8 mouse cellular contexts compared by ENCODE assay signal in genomic region chr7:110626186-110627098, GRCm38 (mm10). TPM values are rescaled to one million over a fixed set of nuclear protein-coding genes. Genes with fewer than 3 reads are reported as not detected.
DNase-seq lines count a peak whose midpoint lies in the region; ATAC-seq and TF ChIP-seq lines count a peak whose summit lies in the region.

No protein-coding gene starts in this region.

- TF ChIP-seq EP300 in lung, postnatal 0 days (IDR thresholded peaks at IDR 0.05) = no peak

- no peak for TF ChIP-seq POLR2A in limb, embryonic 14.5 days (IDR thresholded peaks at IDR 0.05; ENCODE audit: borderline replicate concordance, extremely low read depth, insufficient read depth, insufficient read length)

- peak overlapping the region; percentile 55; the same call in 1 of the 2 replicates for H3K4me3 ChIP-seq in lung, postnatal 0 days (ENCODE audit: low read depth, low read length)
- H3K4me3 ChIP-seq in hindbrain, embryonic 11.5 days (ENCODE audit: low read depth, low read length) = 0 out of 2 replicates have a peak overlapping the region, but pooled peaks have one; percentile 0
- H3K4me3 ChIP-seq in limb, embryonic 14.5 days (replicated peaks; ENCODE audit: low read length) = peak overlapping the region; percentile 42; the same call in 1 of the 2 replicates
- H3K4me3 ChIP-seq in stomach, embryonic 15.5 days (replicated peaks) = peak overlapping the region; percentile 49

- no peak overlapping the region for H3K27ac ChIP-seq in lung, postnatal 0 days (ENCODE audit: low read length)
- H3K27ac ChIP-seq in hindbrain, embryonic 11.5 days (ENCODE audit: low read depth, low read length) = no peak overlapping the region
- no peak overlapping the region for H3K27ac ChIP-seq in limb, embryonic 14.5 days (replicated peaks; ENCODE audit: low read depth, low read length)
- no peak overlapping the region for H3K27ac ChIP-seq in stomach, embryonic 15.5 days

- no peak for ATAC-seq in lung, postnatal 0 days
- ATAC-seq in hindbrain, embryonic 11.5 days (ENCODE audit: low FRiP score) = no peak
- no peak for ATAC-seq in limb, embryonic 14.5 days (ENCODE audit: low FRiP score, low read depth)
- no peak for ATAC-seq in stomach, embryonic 15.5 days (ENCODE audit: insufficient read depth, low FRiP score, low read depth)
- ATAC-seq in erythroblast, adult 5-6 weeks (replicated peaks; ENCODE audit: low FRiP score, poor library complexity, severe bottlenecking) = no peak

- 15% methylated on average over 28 of the region's 28 CpGs for WGBS in lung, postnatal 0 days
- WGBS in hindbrain, embryonic 11.5 days = 3% methylated on average over 28 of the region's 28 CpGs
- WGBS in limb, embryonic 14.5 days = 5% methylated on average over 26 of the region's 28 CpGs
- 10% methylated on average over 28 of the region's 28 CpGs for WGBS in stomach, embryonic 15.5 days

- 0 out of 2 replicates have a peak, but pooled peaks cover 6% of the 10 kb centered on the region for H3K27me3 ChIP-seq in lung, postnatal 0 days (replicated peaks; ENCODE audit: insufficient read depth, low read length)
- peaks cover 58% of the 10 kb centered on the region for H3K27me3 ChIP-seq in hindbrain, embryonic 11.5 days (ENCODE audit: control insufficient read depth, insufficient read depth, low read length)
- H3K27me3 ChIP-seq in limb, embryonic 14.5 days (ENCODE audit: control insufficient read depth, insufficient read depth, low read length) = peaks cover 55% of the 10 kb centered on the region
- peaks cover 40% of the 10 kb centered on the region for H3K27me3 ChIP-seq in stomach, embryonic 15.5 days (replicated peaks)

- no peaks in the 10 kb centered on the region for H3K9me3 ChIP-seq in lung, postnatal 0 days (ENCODE audit: low read length)
- H3K9me3 ChIP-seq in hindbrain, embryonic 11.5 days (ENCODE audit: control insufficient read depth, low read length) = no peaks in the 10 kb centered on the region
- H3K9me3 ChIP-seq in limb, embryonic 14.5 days (ENCODE audit: control insufficient read depth, low read length) = no peaks in the 10 kb centered on the region
- H3K9me3 ChIP-seq in stomach, embryonic 15.5 days = no peaks in the 10 kb centered on the region

- H3K4me1 ChIP-seq in lung, postnatal 0 days (ENCODE audit: insufficient read depth, low read depth, low read length) = peaks cover 37% of the 10 kb centered on the region; the same call in 1 of the 2 replicates
- H3K4me1 ChIP-seq in hindbrain, embryonic 11.5 days (replicated peaks; ENCODE audit: control insufficient read depth, insufficient read depth, low read length) = peaks cover 16% of the 10 kb centered on the region
- H3K4me1 ChIP-seq in limb, embryonic 14.5 days (ENCODE audit: control insufficient read depth, insufficient read depth, low read length) = peaks cover 27% of the 10 kb centered on the region
- H3K4me1 ChIP-seq in stomach, embryonic 15.5 days = peaks cover 29% of the 10 kb centered on the region

- DNase-seq in lung, postnatal 0 days (ENCODE audit: low spot score) = no peak
- no peak for DNase-seq in lung, postnatal 25 days (ENCODE audit: low spot score)
- peak; percentile 47 for DNase-seq in hindbrain, embryonic 11.5 days (ENCODE audit: low spot score)
- DNase-seq in limb, embryonic 14.5 days (ENCODE audit: low spot score) = no peak
- DNase-seq in gastrocnemius, adult 18-20 months (ENCODE audit: low spot score) = no peak
- DNase-seq in right cerebral cortex, postnatal 4 days = no peak

- no peak for TF ChIP-seq CTCF in lung, postnatal 0 days (IDR thresholded peaks at IDR 0.05)

- H3K4me2 ChIP-seq in lung, postnatal 0 days (replicated peaks; ENCODE audit: low read depth, low read length) = peak overlapping the region; percentile 87
- peak overlapping the region; percentile 1 for H3K4me2 ChIP-seq in hindbrain, embryonic 11.5 days (replicated peaks; ENCODE audit: low read depth, low read length)
- H3K4me2 ChIP-seq in limb, embryonic 14.5 days (replicated peaks; ENCODE audit: low read depth, low read length, severe bottlenecking) = peak overlapping the region; percentile 84
- H3K4me2 ChIP-seq in stomach, embryonic 15.5 days = peak overlapping the region; percentile 92

- H3K36me3 ChIP-seq in lung, postnatal 0 days (ENCODE audit: insufficient read depth, low read length) = no peaks in the 10 kb centered on the region
- H3K36me3 ChIP-seq in hindbrain, embryonic 11.5 days (ENCODE audit: control insufficient read depth, insufficient read depth, low read length) = no peaks in the 10 kb centered on the region
- no peaks in the 10 kb centered on the region for H3K36me3 ChIP-seq in limb, embryonic 14.5 days (ENCODE audit: control insufficient read depth, insufficient read depth, low read length)
- no peaks in the 10 kb centered on the region for H3K36me3 ChIP-seq in stomach, embryonic 15.5 days

- H3K9ac ChIP-seq in lung, postnatal 0 days (replicated peaks; ENCODE audit: low read depth) = no peak overlapping the region
- no peak overlapping the region for H3K9ac ChIP-seq in hindbrain, embryonic 11.5 days (ENCODE audit: low read depth, low read length)
- no peak overlapping the region for H3K9ac ChIP-seq in limb, embryonic 14.5 days (ENCODE audit: low read depth, low read length, severe bottlenecking)
- no peak overlapping the region for H3K9ac ChIP-seq in stomach, embryonic 15.5 days

RNA-seq across cellular contexts. Expression of gene Adm, which starts 1.0 kb away (rescaled TPM):
- polyA plus RNA-seq in lung, postnatal 0 days (2015; fragmentation: Nextera tagmentation; extraction: Ambion mirVana) = 4.8 and 7.8 TPM in 2 replicates
- polyA plus RNA-seq in hindbrain, embryonic 11.5 days (2014; fragmentation: Nextera tagmentation; extraction: Ambion mirVana) = 4.1 and 5.0 TPM in 2 replicates
- 1.8 and 2.6 TPM in 2 replicates for polyA plus RNA-seq in limb, embryonic 14.5 days (2012; rRNA removed)
- polyA plus RNA-seq in limb, embryonic 14.5 days (2014; fragmentation: Nextera tagmentation; extraction: Ambion mirVana) = 2.6 and 3.3 TPM in 2 replicates
- 3.3 and 4.4 TPM in 2 replicates for polyA plus RNA-seq in stomach, embryonic 15.5 days (2015; fragmentation: Nextera tagmentation; extraction: Ambion mirVana)
- total RNA-seq in gastrocnemius, adult 18-20 months (2021) = 1 to 10 TPM; 2.9 to 4.0 TPM
- total RNA-seq in erythroblast, adult 5-6 weeks (2015; ENCODE audit: low replicate concordance) = not detected in 2 replicates
- not detected in 2 replicates for total RNA-seq in erythroblast, adult 5-6 weeks (2017; ENCODE audit: low replicate concordance)

RNA-seq across cellular contexts. Expression of gene Sbf2, which starts 11.7 kb away (rescaled TPM):
- polyA plus RNA-seq in lung, postnatal 0 days (2015; fragmentation: Nextera tagmentation; extraction: Ambion mirVana) = 23.3 and 25.7 TPM in 2 replicates
- polyA plus RNA-seq in hindbrain, embryonic 11.5 days (2014; fragmentation: Nextera tagmentation; extraction: Ambion mirVana) = 39.1 and 48.9 TPM in 2 replicates
- polyA plus RNA-seq in limb, embryonic 14.5 days (2012; rRNA removed) = 24.7 and 25.8 TPM in 2 replicates
- polyA plus RNA-seq in limb, embryonic 14.5 days (2014; fragmentation: Nextera tagmentation; extraction: Ambion mirVana) = 24.7 and 29.0 TPM in 2 replicates
- polyA plus RNA-seq in stomach, embryonic 15.5 days (2015; fragmentation: Nextera tagmentation; extraction: Ambion mirVana) = 29.2 and 32.6 TPM in 2 replicates
- 1 to 10 TPM; 9.1 to 9.3 TPM for total RNA-seq in gastrocnemius, adult 18-20 months (2021)
- 2.1 and 2.3 TPM in 2 replicates for total RNA-seq in erythroblast, adult 5-6 weeks (2015; ENCODE audit: low replicate concordance)
- 1.8 and 3.9 TPM in 2 replicates for total RNA-seq in erythroblast, adult 5-6 weeks (2017; ENCODE audit: low replicate concordance)

Comparison
In these comparisons a context has a peak if more than half of its experiments do, and no peak if none do; other contexts are left out.
1. H3K4me2 ChIP-seq: peak in every context shown above with its lines; median percentile 92 in stomach, embryonic 15.5 days; 87 in lung, postnatal 0 days; 84 in limb, embryonic 14.5 days; 1 in hindbrain, embryonic 11.5 days.
2. H3K4me3 ChIP-seq: peak in every context shown above with its lines; median percentile 55 in lung, postnatal 0 days; 49 in stomach, embryonic 15.5 days; 42 in limb, embryonic 14.5 days; 0 in hindbrain, embryonic 11.5 days.